Mouse (Mus musculus): ENCODE data around the gene Pbrm1. TPM values are rescaled to one million over a fixed set of nuclear protein-coding genes. Genes with fewer than 3 reads are reported as not detected.

Gene Pbrm1
- polyA plus RNA-seq, 1 experiment from 2014 or later = 46.9 TPM

DNA sequence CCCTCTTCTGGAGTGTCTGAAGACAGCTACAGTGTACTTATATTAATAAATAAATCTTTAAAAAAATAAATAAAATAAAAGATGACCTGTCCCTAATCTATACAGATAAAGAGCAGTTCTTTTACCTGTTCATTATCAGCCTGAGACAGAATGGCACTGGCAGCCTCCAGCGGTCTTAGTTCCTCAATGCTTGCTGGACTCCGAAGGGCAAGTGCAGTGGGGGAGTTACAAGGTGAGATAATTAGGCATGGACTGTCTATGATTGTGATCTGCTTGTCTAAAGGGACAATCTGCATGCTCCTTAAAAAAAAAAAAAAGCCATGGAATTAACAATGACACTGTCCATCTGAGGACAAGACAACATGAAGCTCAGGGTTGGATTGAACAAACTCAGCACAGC lies 5.0 kb upstream of the Pbrm1 start:
- no peak for DNase-seq (ENCODE audit: low read depth, low spot score)
- in situ Hi-C loops (cut with MboI; ENCODE audit: low pct_unique_long_range_greater_than_20kb) = loop anchor here (25.0 kb wide), 1 partner anchor 698 kb away; no protein-coding TSS in a partner anchor
- CTCF ChIA-PET = interaction anchor here (1.3 to 2.4 kb wide), 2 partner anchors 8 to 9 kb away, joined by 3 to 11 read pairs; no protein-coding TSS in a partner anchor
- ATAC-seq = no peak
- POLR2A ChIA-PET = interaction anchor here (0.6 kb wide), 1 partner anchor 12 kb away, joined by 3 read pairs; no protein-coding TSS in a partner anchor
- no peak for TF ChIP-seq CTCF (IDR thresholded peaks at IDR 0.05)
- H3K27me3 ChIP-seq = no peaks in the 10 kb centered on the region

GRCm38 (mm10) chr14:31016063-31016462 lies 2.9 kb upstream of the Pbrm1 start:
- CTCF ChIA-PET = interaction anchor here (2.4 kb wide), 1 partner anchor 10 kb away, joined by 11 read pairs; no protein-coding TSS in a partner anchor
- no peaks in the 10 kb centered on the region for H3K27me3 ChIP-seq
- ATAC-seq = no peak
- POLR2A ChIA-PET = no interaction called here
- DNase-seq (ENCODE audit: low read depth, low spot score) = no peak
- in situ Hi-C loops (cut with MboI; ENCODE audit: low pct_unique_long_range_greater_than_20kb) = loop anchor here (25.0 kb wide), 1 partner anchor 696 kb away; no protein-coding TSS in a partner anchor
- TF ChIP-seq CTCF (IDR thresholded peaks at IDR 0.05) = no peak

- ATAC-seq (no peak), DNase-seq (ENCODE audit: low read depth, low spot score) (no peak)
- ChIA-PET CTCF (interaction anchor here (0.9 to 1.5 kb wide), 2 partner anchors 15 kb away, joined by 3 to 4 read pairs; no protein-coding TSS in a partner anchor), POLR2A (interaction anchor here (0.8 kb wide), 1 partner anchor 14 kb away, joined by 5 read pairs; no protein-coding TSS in a partner anchor)
- no peaks in the 10 kb centered on the region for H3K27me3 ChIP-seq
- in situ Hi-C loops (cut with MboI; ENCODE audit: low pct_unique_long_range_greater_than_20kb) = loop anchor here (25.0 kb wide), 1 partner anchor 694 kb away; no protein-coding TSS in a partner anchor
- TF ChIP-seq CTCF (IDR thresholded peaks at IDR 0.05) = peak; percentile 65
Measured at GRCm38 (mm10) chr14:31017854-31018253, 1.1 kb upstream of the Pbrm1 start.

- in situ Hi-C loops (cut with MboI; ENCODE audit: low pct_unique_long_range_greater_than_20kb) = loop anchor here (25.0 kb wide), 1 partner anchor 693 kb away; no protein-coding TSS in a partner anchor
- POLR2A ChIA-PET = interaction anchor here (0.6 to 1.2 kb wide), 3 partner anchors 17 to 68 kb away, joined by 3 to 7 read pairs (median 3); no protein-coding TSS in a partner anchor
- peak; percentile 87 for ATAC-seq
- no peak for TF ChIP-seq CTCF (IDR thresholded peaks at IDR 0.05)
- H3K27me3 ChIP-seq = no peaks in the 10 kb centered on the region
- no peak for DNase-seq (ENCODE audit: low read depth, low spot score)
- CTCF ChIA-PET = no interaction called here
Measured at GRCm38 (mm10) chr14:31019331-31020205, 630 bp downstream of the Pbrm1 start.

DNA sequence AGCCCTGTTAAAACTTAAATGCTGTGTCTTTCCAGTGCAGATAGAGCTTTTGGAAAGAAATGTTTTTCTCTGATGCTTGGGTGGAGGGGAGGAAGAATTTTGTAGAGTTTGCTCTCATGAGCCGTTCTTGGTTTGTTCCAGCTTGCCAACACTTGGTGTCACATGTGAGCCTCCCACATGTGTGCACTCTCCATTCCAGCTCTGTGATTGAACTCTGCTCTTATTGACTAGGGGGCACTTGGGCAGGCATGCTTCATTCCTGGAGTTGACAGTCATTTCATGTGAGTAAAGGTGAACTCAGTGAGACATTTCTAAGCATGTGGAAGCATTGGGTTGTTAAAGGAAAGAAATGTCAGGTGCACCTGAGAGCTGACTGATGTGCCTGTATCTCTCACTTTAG lies 3.6 kb downstream of the Pbrm1 start:
- in situ Hi-C loops (cut with MboI; ENCODE audit: low pct_unique_long_range_greater_than_20kb) = loop anchor here (25.0 kb wide), 1 partner anchor 690 kb away; no protein-coding TSS in a partner anchor
- CTCF ChIA-PET = interaction anchor here (1.5 kb wide), 1 partner anchor 8 kb away, joined by 3 read pairs; no protein-coding TSS in a partner anchor
- no peak for DNase-seq (ENCODE audit: low read depth, low spot score)
- H3K27me3 ChIP-seq = no peaks in the 10 kb centered on the region
- POLR2A ChIA-PET = no interaction called here
- ATAC-seq = no peak
- TF ChIP-seq CTCF (IDR thresholded peaks at IDR 0.05) = peak; percentile 7

- no peak for ATAC-seq
- no peak for DNase-seq (ENCODE audit: low read depth, low spot score)
- no peaks in the 10 kb centered on the region for H3K27me3 ChIP-seq
- in situ Hi-C loops (cut with MboI; ENCODE audit: low pct_unique_long_range_greater_than_20kb) = no loop called here
- POLR2A ChIA-PET = interaction anchor here (0.6 kb wide), 1 partner anchor 11 kb away, joined by 3 read pairs; no protein-coding TSS in a partner anchor
- CTCF ChIA-PET = interaction anchor here (1.0 to 2.5 kb wide), 4 partner anchors 13 to 201 kb away, joined by 3 to 8 read pairs (median 6); no protein-coding TSS in a partner anchor
- TF ChIP-seq CTCF (IDR thresholded peaks at IDR 0.05) = peak; percentile 68
Measured at GRCm38 (mm10) chr14:31025785-31026184, 6.8 kb downstream of the Pbrm1 start.

- DNase-seq (ENCODE audit: low read depth, low spot score) = no peak
- H3K27me3 ChIP-seq = no peaks in the 10 kb centered on the region
- in situ Hi-C loops (cut with MboI; ENCODE audit: low pct_unique_long_range_greater_than_20kb) = no loop called here
- CTCF ChIA-PET = interaction anchor here (0.9 to 1.3 kb wide), 2 partner anchors 17 to 18 kb away, joined by 4 to 6 read pairs; no protein-coding TSS in a partner anchor
- POLR2A ChIA-PET = no interaction called here
- TF ChIP-seq CTCF (IDR thresholded peaks at IDR 0.05) = no peak
- no peak for ATAC-seq
Measured at GRCm38 (mm10) chr14:31045296-31045695, 26.4 kb downstream of the Pbrm1 start.

DNA sequence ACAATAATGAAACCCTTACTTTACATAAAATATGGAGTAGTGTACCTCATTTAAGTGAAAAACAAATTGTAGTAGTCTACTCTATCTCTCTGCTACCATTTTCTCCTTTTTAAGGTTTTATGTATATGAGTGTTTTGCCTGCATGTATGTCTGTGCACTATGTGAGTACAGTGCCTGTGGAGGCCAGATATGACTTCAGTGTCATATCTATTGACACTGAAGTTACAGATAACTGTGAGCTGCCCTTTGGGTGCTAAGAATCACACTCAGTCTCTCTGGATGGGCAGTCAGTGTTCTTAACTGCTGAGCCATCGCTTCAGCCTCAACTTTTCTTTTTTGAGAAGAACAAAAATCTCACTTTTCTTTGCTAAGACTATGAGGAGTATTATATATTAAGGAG lies 26.9 kb downstream of the Pbrm1 start:
- in situ Hi-C loops (cut with MboI; ENCODE audit: low pct_unique_long_range_greater_than_20kb) = no loop called here
- H3K27me3 ChIP-seq = no peaks in the 10 kb centered on the region
- POLR2A ChIA-PET = no interaction called here
- DNase-seq (ENCODE audit: low read depth, low spot score) (no peak), ATAC-seq (no peak)
- CTCF ChIA-PET = no interaction called here
- TF ChIP-seq CTCF (IDR thresholded peaks at IDR 0.05) = no peak

DNA sequence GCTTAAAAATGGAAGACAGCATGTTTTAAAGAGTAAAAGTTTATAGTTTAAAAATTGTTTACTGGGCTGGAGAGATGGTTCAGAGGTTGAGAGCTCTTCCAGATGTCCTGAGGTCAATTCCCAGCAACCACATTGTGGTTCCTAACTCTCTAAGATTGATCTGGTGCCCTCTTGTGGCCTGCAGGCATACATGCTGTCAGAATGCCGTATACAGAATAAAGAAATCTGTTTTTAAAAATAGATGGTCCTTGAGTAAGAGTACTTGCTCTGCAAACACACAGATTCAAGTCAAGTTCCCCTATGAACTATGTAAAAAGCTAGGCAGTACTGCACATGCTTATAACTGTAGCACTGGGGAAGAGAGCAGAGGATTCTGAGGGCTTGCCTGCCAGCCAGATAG lies 43.3 kb downstream of the Pbrm1 start:
- TF ChIP-seq CTCF (IDR thresholded peaks at IDR 0.05) = peak; percentile 71
- POLR2A ChIA-PET = no interaction called here
- CTCF ChIA-PET = interaction anchor here (1.1 to 1.7 kb wide), 6 partner anchors 9 to 45 kb away, joined by 3 to 8 read pairs (median 4); no protein-coding TSS in a partner anchor
- no peak for ATAC-seq
- H3K27me3 ChIP-seq = no peaks in the 10 kb centered on the region
- DNase-seq (ENCODE audit: low read depth, low spot score) = no peak
- in situ Hi-C loops (cut with MboI; ENCODE audit: low pct_unique_long_range_greater_than_20kb) = no loop called here

GRCm38 (mm10) chr14:31069086-31069733 lies 50.3 kb downstream of the Pbrm1 start:
- ChIA-PET CTCF (interaction anchor here (1.1 kb wide), 1 partner anchor 21 kb away, joined by 3 read pairs; no protein-coding TSS in a partner anchor), POLR2A (no interaction called here)
- ATAC-seq (no peak), DNase-seq (ENCODE audit: low read depth, low spot score) (no peak)
- no peak for TF ChIP-seq CTCF (IDR thresholded peaks at IDR 0.05)
- H3K27me3 ChIP-seq = no peaks in the 10 kb centered on the region
- in situ Hi-C loops (cut with MboI; ENCODE audit: low pct_unique_long_range_greater_than_20kb) = no loop called here

All from Patski (cell line).